Mouse (Mus musculus) cortical plate, adult 2 months (tissue): Measurements from ENCODE around the gene Nutf2.

Experiments
- CTCF ChIP-seq: fragments of 200-500 bp; IDR thresholded peaks from 2 replicates; pipeline ENCODE4 v1.5.1; 2011; ENCODE audit warnings: mild to moderate bottlenecking, control low read depth, low read length; ENCODE audit not compliant: insufficient read depth; ENCODE audit errors: extremely low read depth
- POLR2A ChIP-seq: fragments of 200-500 bp; IDR thresholded peaks from 2 replicates; pipeline ENCODE4 v1.6.1; 2011; ENCODE audit warnings: mild to moderate bottlenecking, low read length, control low read depth; ENCODE audit not compliant: insufficient read depth; ENCODE audit errors: extremely low read depth

DNA sequence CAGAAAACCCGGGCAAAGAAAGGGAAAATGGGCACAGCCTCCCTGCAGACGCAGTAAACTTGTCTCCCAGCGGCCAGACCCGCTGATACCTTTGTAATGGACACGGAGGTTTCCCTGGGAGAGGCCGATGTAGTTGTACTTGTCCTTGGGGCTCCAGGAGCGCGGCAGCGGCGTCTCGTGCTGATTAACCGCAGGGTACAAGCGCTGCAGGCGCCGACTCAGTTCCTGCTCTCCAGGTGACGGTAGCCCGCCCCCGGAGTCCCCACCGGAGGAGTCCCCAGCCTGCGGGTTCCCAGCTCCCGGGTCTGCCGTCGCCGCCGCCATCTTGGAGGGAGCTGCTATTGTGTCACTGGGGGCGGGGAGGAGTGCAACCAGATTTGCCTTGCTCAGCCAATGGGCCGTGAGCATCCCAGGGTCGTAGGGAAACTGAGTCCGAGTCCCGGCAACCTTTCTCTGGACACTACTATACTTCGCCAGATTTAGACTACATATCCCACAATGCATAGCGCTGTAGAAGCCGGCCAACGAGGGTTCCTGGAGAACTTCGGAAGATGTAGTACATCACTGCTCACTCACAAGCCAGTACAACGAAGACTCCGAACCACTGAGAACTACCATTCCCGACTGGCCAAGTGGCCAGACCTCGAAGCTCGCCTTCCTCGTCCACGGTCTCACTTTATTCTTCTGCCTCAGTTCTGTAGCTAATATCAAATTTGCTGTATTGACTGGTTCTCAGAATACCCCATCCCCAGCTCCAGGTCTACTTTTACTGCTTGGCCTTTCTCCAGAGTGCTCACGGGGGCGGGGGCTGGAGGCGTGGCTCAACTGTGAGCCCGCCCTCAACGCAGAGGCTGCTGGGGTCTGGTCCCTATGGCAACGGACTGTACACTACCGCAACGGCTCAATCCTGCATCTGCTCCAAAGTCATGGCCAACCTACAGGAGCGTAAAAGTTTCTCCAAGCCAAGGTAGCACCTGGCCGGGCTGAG lies 33.2 kb upstream of the Nutf2 start, which contains the start of the genes Ranbp10 and Tsnaxip1:
- TF ChIP-seq POLR2A (peak; percentile 62), CTCF (no peak)
